Mouse (Mus musculus) myocyte (in vitro differentiated cells): ENCODE results near the gene She. TPM values are rescaled to one million over a fixed set of nuclear protein-coding genes. Genes with fewer than 3 reads are reported as not detected.

ENCODE experiments used
- H3K27me3 ChIP-seq: one replicate; pipeline ENCODE4 v1.6.1; 2011; ENCODE audit not compliant: control insufficient read depth, insufficient read depth, insufficient read length
- H3K36me3 ChIP-seq: one replicate; pipeline ENCODE4 v1.6.1; 2011; ENCODE audit not compliant: control insufficient read depth, insufficient read depth
- H3K4me2 ChIP-seq: one replicate; pipeline ENCODE4 v1.6.1; 2011; ENCODE audit warnings: low read depth, control low read depth
- H3K4me3 ChIP-seq: one replicate; pipeline ENCODE4 v1.5.1; 2011; ENCODE audit warnings: mild to moderate bottlenecking, control low read depth, moderate library complexity
- H3K79me2 ChIP-seq: one replicate; pipeline ENCODE4 v1.6.1; 2011; ENCODE audit not compliant: control insufficient read depth, insufficient read depth
- H3ac ChIP-seq: one replicate; pipeline ENCODE4 v1.6.1; 2011; ENCODE audit not compliant: control insufficient read depth, insufficient read length
- CEBPB ChIP-seq: IDR thresholded peaks from 2 replicates; pipeline ENCODE4 v1.6.1; 2011; ENCODE audit warnings: mild to moderate bottlenecking, moderate library complexity; ENCODE audit not compliant: poor library complexity, insufficient read depth, severe bottlenecking
- E2F4 ChIP-seq: IDR thresholded peaks from one replicate; pipeline ENCODE4 v1.6.1; 2011; ENCODE audit warnings: mild to moderate bottlenecking, control low read depth, moderate library complexity; ENCODE audit not compliant: insufficient read depth
- MAX ChIP-seq: IDR thresholded peaks from one replicate; pipeline ENCODE4 v1.6.1; 2011; ENCODE audit warnings: low read depth, mild to moderate bottlenecking, control low read depth
- MYOD1 ChIP-seq, 3 experiments: IDR thresholded peaks; one replicate each; pipeline ENCODE4 v1.6.1; 2011; ENCODE audit warnings: control low read depth in 2 of 3, low read depth in 2 of 3, mild to moderate bottlenecking in 2 of 3, moderate library complexity in 1 of 3; ENCODE audit not compliant: insufficient read length in 2 of 3, control insufficient read depth in 1 of 3
- MYOG ChIP-seq, 3 experiments: IDR thresholded peaks; one replicate each; pipeline ENCODE4 v1.6.1; 2011; ENCODE audit warnings: control low read depth in 2 of 3, low read depth in 2 of 3, mild to moderate bottlenecking in 2 of 3; ENCODE audit not compliant: insufficient read length in 2 of 3, control insufficient read depth in 1 of 3, insufficient read depth in 1 of 3
- POLR2A ChIP-seq: IDR thresholded peaks from one replicate; pipeline ENCODE4 v1.6.1; 2011; ENCODE audit warnings: low read depth, mild to moderate bottlenecking, control low read depth, moderate library complexity; ENCODE audit not compliant: insufficient read length
- POLR2AphosphoS2 ChIP-seq: IDR thresholded peaks from one replicate; pipeline ENCODE4 v1.6.1; 2011; ENCODE audit warnings: low read depth, control low read depth; ENCODE audit not compliant: insufficient read length
- REST ChIP-seq: IDR thresholded peaks from one replicate; pipeline ENCODE4 v1.6.1; 2011; ENCODE audit warnings: mild to moderate bottlenecking, control low read depth, moderate library complexity; ENCODE audit not compliant: insufficient read depth, insufficient read length
- SRF ChIP-seq: IDR thresholded peaks from one replicate; pipeline ENCODE4 v1.6.1; 2011; ENCODE audit warnings: low read depth; ENCODE audit not compliant: control insufficient read depth, insufficient read length
- TCF12 ChIP-seq: IDR thresholded peaks from one replicate; pipeline ENCODE4 v1.6.1; 2011; ENCODE audit warnings: mild to moderate bottlenecking, control low read depth; ENCODE audit not compliant: poor library complexity, insufficient read depth, severe bottlenecking
- TCF3 ChIP-seq: IDR thresholded peaks from one replicate; pipeline ENCODE4 v1.6.1; 2011; ENCODE audit warnings: low read depth, control low read depth; ENCODE audit not compliant: insufficient read length
- USF1 ChIP-seq: IDR thresholded peaks from one replicate; pipeline ENCODE4 v1.6.1; 2011; ENCODE audit warnings: low read depth, mild to moderate bottlenecking, control low read depth, moderate library complexity
- polyA plus RNA-seq: library from polyadenylated mRNA; unstranded; fragments of >200 nt; fragmentation: generic; extraction: Trizol; gene quantifications from one replicate; pipeline ENCODE4 v1.2.1, GENCODE M21; 2012; ENCODE audit warnings: missing spikeins

The She gene
- polyA plus RNA-seq, 1 experiment = not detected

DNA sequence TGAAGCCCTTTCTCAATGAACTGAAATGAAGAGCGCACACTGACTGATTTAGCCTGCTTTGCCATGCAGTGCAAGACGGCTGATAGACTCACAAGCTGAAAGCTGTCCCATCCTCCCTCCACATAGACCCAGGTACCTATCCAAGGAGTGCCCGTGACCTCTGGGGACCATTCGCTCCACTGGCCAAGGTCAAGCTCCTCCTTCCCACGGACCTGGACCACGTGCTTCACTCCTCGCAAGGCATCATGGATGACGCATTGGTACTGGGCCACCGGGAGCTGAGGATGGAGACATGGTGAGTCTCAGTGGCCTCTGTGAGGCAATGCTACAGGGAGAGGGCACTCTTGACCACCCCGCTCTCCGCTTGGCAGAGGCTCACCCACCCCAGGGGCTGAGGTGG is 54.6 kb downstream of the She start:
- Histone ChIP-seq H3K27me3 (no peaks in the 10 kb centered on the region), H3K36me3 (no peaks in the 10 kb centered on the region), H3K79me2 (no peaks in the 10 kb centered on the region), H3K4me2 (no peak overlapping the region), H3ac (no peak overlapping the region), H3K4me3 (no peak overlapping the region)
- TF ChIP-seq SRF (no peak), CEBPB (no peak), TCF3 (no peak), E2F4 (no peak), USF1 (no peak), POLR2AphosphoS2 (no peak), MYOD1 (IDR thresholded peaks at IDR 0.05; ENCODE audit: control insufficient read depth in 1 of 3, insufficient read length in 2 of 3, low read depth in 2 of 3) (no peak), MYOG (IDR thresholded peaks at IDR 0.05; ENCODE audit: control insufficient read depth in 1 of 3, insufficient read depth in 1 of 3, insufficient read length in 2 of 3, low read depth in 2 of 3) (no peak), MAX (no peak), REST (no peak)

- Histone ChIP-seq H3K27me3 (no peaks in the 10 kb centered on the region), H3ac (no peak overlapping the region), H3K4me3 (no peak overlapping the region), H3K4me2 (no peak overlapping the region), H3K36me3 (no peaks in the 10 kb centered on the region), H3K79me2 (no peaks in the 10 kb centered on the region)
- no peak for TF ChIP-seq REST
- TF ChIP-seq MYOG (IDR thresholded peaks at IDR 0.05; ENCODE audit: control insufficient read depth in 1 of 3, insufficient read depth in 1 of 3, insufficient read length in 2 of 3, low read depth in 2 of 3) = no peak
- no peak for TF ChIP-seq MYOD1 (IDR thresholded peaks at IDR 0.05; ENCODE audit: control insufficient read depth in 1 of 3, insufficient read length in 2 of 3, low read depth in 2 of 3)
- no peak for TF ChIP-seq E2F4
These were observed 56.5 kb downstream of the She start for GRCm38 (mm10) chr3:89887582-89888230.

GRCm38 (mm10) chr3:89889841-89890430 is 58.8 kb downstream of the She start:
- no peaks in the 10 kb centered on the region for H3K79me2 ChIP-seq
- H3K27me3 ChIP-seq = no peaks in the 10 kb centered on the region
- no peaks in the 10 kb centered on the region for H3K36me3 ChIP-seq
- TF ChIP-seq POLR2A (no peak), MYOG (IDR thresholded peaks at IDR 0.05; ENCODE audit: control insufficient read depth in 1 of 3, insufficient read depth in 1 of 3, insufficient read length in 2 of 3, low read depth in 2 of 3) (no peak), TCF3 (no peak)
- no peak overlapping the region for H3K4me2 ChIP-seq
- H3ac ChIP-seq = no peak overlapping the region
- no peak overlapping the region for H3K4me3 ChIP-seq

DNA sequence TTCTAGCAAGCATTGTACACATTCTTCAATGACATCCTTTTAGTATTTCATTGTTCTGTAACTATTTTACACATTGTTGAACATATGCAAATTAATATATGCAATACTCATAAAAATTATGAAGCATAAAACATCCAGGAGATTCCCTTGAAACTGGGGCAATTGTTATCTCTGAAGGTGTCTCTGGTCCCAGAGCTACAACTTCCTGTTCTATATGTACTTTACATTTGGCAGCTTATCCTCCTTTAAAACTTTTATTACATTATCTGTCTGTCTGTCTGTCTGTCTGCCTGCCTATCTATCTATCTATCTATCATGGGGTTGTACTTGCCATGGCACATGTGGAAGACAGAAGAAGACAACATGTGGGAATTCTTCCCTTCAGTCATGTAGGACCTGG is 60.5 kb downstream of the She start:
- Histone ChIP-seq H3ac (no peak overlapping the region), H3K36me3 (no peaks in the 10 kb centered on the region), H3K4me3 (no peak overlapping the region), H3K4me2 (no peak overlapping the region), H3K79me2 (no peaks in the 10 kb centered on the region), H3K27me3 (no peaks in the 10 kb centered on the region)
- TF ChIP-seq CEBPB (no peak), E2F4 (no peak), SRF (no peak), REST (no peak), MYOG (IDR thresholded peaks at IDR 0.05; ENCODE audit: control insufficient read depth in 1 of 3, insufficient read depth in 1 of 3, insufficient read length in 2 of 3, low read depth in 2 of 3) (no peak), USF1 (no peak), POLR2A (no peak), POLR2AphosphoS2 (no peak), MYOD1 (IDR thresholded peaks at IDR 0.05; ENCODE audit: control insufficient read depth in 1 of 3, insufficient read length in 2 of 3, low read depth in 2 of 3) (no peak), MAX (no peak)

DNA sequence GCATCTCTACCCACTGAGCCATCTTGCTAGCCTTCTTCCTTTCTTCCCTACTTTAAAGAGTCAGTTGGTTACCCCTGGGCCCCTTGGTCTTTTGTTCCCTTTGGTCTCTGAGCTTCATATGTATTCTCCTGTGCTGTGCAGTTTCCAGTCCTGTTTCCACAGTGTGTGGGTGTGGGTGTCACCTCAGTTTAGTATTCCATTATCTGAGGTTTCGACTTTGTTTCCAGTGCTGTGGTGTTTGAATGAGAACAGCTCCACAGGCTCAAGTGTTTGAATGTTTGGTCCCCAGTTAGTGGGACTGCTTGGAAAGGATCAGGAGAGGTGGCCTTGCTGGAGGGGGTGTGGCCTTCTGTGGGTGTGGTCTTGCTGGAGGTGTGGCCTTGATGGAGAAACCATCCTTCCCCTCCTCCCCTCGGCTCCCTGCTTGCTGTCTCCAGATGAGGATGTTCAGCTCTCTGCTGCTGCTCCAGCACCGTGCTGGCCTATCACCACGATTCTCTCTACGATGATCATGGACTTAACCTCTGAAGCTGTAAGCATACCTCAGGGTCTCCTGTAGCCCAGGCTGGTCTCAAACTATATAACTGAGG is 61.4 kb downstream of the She start:
- Histone ChIP-seq H3K79me2 (no peaks in the 10 kb centered on the region), H3K36me3 (no peaks in the 10 kb centered on the region), H3K4me3 (no peak overlapping the region), H3ac (no peak overlapping the region), H3K27me3 (no peaks in the 10 kb centered on the region), H3K4me2 (no peak overlapping the region)
- TF ChIP-seq SRF (no peak), E2F4 (no peak), POLR2AphosphoS2 (no peak), TCF3 (no peak), TCF12 (no peak), REST (no peak), MYOD1 (IDR thresholded peaks at IDR 0.05; ENCODE audit: control insufficient read depth in 1 of 3, insufficient read length in 2 of 3, low read depth in 2 of 3) (no peak), MAX (no peak), CEBPB (no peak), POLR2A (no peak), USF1 (no peak)
